Mouse (Mus musculus): ENCODE results near the gene Dlx4. TPM values are rescaled to one million over a fixed set of nuclear protein-coding genes. Genes with fewer than 3 reads are reported as not detected.

Gene Dlx4
- total RNA-seq (2017), result not detected in 2 replicates

DNA sequence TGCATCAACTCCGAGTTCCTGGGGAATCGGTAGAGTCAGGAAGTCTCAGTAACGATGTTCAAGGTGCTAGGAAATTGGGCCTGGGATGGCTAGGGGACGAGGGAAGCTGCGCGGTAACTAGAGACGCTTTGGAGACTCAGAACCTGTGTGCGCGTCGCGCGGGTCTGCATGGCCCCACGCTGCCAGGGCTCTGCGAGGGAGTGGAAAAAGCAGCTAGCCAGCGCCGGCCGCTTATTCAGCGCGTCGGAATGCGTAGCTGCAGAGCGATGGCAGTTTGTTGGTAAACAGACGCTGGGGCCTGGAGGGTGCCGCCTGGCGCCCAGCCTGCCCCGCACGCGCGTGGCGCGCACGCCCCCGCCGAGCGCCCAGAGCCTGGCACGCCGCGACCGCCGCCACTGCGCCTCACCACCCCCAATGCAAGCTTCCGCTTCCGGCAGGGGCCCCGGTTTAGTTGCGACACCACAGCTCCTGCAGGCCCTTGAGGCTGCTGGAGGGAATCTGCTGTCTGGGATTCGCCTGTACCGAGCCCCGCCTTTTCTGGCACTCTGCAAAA lies at the start of gene Dlx4:
Gene Dlx4 (minus strand): TSS at position 413 of the 553 bp plus-strand sequence.
- no peak for ATAC-seq (ENCODE audit: extremely low read depth, insufficient number of reproducible peaks, low FRiP score, poor library complexity, severe bottlenecking)

DNA sequence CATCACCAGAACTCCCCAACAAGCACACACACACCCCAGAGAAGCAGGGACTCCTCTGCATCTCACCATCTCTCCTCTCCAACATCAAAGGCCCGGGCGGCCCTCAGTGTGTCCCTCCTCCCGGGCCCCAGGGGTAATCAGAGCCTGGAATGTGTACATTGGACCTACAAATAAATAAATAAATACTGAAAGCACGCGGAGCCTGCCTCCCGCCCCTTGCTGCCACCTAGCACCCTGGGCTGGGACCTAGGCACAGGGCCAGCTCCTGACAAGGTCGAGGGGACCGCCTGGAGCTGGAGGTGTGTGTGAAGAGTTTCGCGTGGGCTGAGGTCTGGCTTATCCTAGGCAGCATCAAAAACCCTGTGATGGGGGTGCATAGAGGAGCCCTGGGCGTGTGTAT lies 43.8 kb upstream of the Dlx4 start:
- ATAC-seq (ENCODE audit: extremely low read depth, insufficient number of reproducible peaks, low FRiP score, poor library complexity, severe bottlenecking), result no peak

DNA sequence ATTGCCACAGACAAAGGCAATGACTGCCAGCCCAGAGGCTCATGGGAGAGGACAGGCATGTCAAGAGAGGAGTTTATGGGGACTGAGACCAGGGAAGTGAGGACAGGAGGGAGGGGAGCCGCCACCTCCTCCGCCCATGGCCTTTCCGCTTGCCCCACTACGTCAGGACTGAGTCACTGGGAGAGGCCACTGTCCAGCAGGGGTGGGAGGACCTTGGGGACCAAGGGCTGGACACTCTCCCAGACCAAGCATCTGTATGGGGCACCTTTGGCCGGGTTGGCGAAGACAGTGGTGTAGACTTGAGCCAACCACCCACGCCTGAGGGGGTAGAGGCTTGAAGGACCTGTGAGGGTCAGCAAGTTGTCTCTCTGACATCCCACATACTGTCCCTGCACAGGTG lies 40.8 kb upstream of the Dlx4 start:
- ATAC-seq (ENCODE audit: extremely low read depth, insufficient number of reproducible peaks, low FRiP score, poor library complexity, severe bottlenecking), result no peak

DNA sequence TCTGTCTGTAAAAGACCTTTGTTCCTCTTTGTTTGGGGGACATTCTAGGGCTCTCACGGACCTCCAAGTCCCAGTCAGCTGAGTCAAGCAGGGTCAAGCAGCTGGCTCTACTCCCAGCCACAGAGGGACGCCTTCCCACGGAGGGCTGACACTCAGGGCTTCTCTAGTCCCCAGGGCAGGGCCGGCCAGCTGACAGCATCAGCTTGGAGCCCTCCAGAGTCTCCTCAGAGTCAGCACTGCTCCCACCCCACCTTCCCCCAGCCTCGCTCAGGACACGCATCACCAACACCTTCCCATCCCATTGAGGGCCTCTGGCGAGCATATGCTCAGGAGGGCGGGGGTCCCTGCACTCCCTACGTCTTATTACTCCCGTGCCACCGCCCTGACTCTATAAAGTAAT lies 39.6 kb upstream of the Dlx4 start:
- no peak for ATAC-seq (ENCODE audit: extremely low read depth, insufficient number of reproducible peaks, low FRiP score, poor library complexity, severe bottlenecking)

DNA sequence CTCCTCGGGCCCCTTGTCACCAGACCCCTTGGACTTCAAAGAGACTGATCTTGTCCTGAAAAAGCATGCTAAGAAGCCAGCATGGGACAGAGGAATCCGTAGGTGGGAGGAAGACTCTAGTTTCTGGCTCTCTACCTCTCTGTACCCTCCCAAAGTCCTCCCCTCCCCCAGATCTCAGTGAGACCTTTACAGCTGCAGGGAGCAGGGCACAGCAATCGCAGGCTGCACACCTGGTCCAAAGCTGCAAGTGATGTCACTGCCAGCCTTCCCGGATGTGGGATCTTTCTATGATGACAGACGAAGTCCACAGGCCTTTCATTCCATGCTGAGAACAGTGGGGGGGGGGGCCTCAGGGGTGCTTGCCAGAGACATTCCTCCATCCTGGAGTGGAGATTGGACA lies 38.5 kb upstream of the Dlx4 start:
- ATAC-seq (ENCODE audit: extremely low read depth, insufficient number of reproducible peaks, low FRiP score, poor library complexity, severe bottlenecking), result no peak

DNA sequence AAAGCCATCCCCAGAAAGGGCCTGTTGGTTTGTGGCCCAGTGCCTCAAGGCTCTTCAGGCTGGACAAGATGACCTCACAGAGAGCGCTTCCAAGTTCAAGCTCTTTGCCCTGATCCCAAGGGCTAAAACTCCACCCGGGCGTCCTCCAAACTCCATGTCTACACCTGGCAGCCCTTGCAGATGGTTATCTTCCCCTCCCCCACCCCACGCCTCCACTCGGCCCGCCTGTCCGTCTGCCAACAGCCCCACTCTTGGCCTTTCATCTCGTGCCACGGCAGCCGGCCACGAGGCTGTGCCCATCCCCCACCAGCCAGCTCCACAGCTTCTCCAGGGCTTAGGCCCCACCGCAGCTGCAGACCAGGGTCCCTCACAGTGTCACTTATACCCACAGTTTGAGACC lies 33.2 kb upstream of the Dlx4 start:
- ATAC-seq (ENCODE audit: extremely low read depth, insufficient number of reproducible peaks, low FRiP score, poor library complexity, severe bottlenecking), result no peak

DNA sequence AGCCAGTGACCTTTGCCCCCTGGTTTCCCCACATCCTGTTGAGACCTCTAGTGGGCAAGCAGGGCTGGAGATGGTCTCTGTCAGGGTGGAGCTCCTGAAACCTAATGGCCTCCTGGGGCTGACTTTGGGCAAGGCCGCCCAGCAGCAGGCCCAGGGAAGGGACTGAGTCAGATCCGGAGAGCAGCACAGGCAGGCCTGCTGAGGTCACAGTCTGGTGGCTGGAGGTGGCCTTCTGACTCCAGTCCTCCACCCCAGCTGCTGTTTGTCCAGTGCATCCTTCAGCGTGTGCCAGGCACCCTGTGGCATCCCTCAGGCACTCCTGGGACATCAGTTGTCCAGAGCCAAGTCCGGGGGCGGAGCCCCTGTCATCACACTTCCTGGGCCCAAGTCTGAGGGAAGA lies 19.8 kb upstream of the Dlx4 start:
- no peak for ATAC-seq (ENCODE audit: extremely low read depth, insufficient number of reproducible peaks, low FRiP score, poor library complexity, severe bottlenecking)

DNA sequence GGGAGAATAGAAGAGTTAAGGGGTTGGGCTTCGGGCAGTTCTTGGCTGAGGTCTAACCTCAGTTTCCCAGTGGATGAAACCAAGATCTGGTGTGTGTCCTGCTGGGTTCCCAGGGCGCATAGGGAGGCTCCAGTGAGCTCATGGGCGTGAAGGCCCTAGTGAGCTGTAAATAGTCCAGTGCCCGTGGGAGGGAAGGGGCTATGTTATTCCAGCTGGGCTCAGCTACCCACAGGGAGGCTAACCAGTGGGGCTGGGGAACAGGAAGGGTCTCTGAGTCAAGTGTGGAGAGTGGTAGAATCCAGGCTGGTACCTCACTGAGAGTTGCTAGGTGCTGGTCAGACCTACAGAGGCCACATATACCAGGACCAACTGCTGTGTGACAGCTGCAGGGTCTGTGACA lies 15.6 kb upstream of the Dlx4 start:
- no peak for ATAC-seq (ENCODE audit: extremely low read depth, insufficient number of reproducible peaks, low FRiP score, poor library complexity, severe bottlenecking)

DNA sequence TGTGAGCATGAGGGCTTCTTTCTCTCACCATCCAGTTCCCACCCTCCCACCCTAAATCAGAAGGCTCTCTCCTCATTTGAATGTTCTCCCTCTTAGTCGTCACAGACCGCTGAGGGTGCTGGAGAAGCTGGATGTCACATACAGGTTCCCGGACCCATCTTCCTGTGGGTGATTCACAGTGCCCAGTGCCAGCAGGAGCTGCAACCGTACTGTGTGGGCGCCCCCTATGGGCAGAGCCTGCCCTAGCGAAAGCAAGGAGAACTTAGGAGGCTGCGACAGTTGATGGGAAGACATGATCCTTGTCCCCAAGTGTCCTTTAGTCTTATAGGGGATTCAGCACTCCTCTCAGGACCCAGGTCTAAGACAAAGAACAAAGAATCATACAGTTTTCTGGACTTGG lies 14.6 kb upstream of the Dlx4 start:
- no peak for ATAC-seq (ENCODE audit: extremely low read depth, insufficient number of reproducible peaks, low FRiP score, poor library complexity, severe bottlenecking)

DNA sequence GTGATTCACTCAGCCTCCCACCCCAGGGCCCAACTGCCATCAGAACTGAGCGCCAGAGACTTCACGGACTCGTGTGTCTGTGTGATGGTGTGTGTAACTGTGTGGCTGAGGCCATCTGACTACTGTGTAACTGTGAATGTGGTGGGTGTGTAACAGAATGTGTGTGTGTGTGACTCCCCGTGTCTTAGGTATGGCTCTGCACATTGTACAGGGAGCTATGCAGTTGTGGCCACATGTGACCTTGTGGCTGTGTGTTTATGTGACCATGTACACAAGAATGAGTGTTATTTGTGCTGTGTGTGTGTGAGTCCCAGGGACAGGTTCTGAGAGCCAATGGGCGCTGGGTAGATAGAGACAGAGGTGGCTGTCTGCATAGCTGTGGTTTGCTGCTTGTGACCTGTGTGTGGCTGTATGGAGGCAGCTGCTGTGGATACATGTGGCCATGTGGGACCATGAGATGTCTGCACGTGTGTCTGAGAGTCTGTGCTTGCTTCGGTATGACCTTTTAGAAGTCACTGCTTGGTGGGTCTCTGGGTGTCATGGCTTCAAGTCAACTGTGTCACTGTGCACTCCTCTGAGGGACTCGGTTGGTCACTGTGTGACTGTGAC lies 13.8 kb upstream of the Dlx4 start:
- ATAC-seq (ENCODE audit: extremely low read depth, insufficient number of reproducible peaks, low FRiP score, poor library complexity, severe bottlenecking), result no peak

DNA sequence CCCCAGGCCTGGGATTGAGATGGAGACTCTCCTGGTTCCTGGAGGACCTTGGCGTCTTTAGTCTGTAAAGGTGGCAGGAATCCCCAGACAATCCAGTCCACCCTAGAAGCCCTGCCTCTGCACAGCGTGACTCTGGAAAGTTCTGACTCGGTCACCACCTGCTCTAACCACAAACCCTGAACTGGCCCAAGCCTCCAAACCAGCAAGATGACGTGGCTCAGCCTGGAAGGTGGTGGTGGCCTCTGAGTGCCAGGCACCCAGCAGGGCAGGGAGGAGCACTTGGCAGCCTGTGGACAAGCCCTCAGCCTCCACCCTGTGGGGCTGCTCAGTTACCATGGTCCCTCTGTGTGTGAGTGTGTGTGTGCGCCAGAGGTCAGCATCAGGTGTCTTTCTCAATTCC lies 11.8 kb upstream of the Dlx4 start:
- ATAC-seq (ENCODE audit: extremely low read depth, insufficient number of reproducible peaks, low FRiP score, poor library complexity, severe bottlenecking), result no peak

DNA sequence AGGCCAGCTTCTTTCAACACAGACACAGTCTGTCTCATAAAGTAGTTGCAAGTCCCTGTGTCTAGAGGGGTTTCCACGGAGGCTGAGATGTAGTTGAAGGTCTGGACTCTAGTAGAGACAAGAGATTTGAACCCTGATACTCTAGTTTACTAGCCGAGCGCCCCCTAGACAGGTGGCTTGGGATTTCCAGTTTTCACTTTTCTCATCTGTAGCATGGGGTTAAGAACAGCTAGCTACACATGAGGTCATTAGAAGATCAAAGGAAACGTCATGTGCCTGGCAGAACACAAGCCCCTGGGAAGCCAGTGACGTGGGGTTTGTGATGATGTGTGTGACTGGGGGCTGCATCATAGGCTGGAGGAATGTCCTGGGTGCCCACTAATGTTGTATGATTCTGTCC lies 11.3 kb upstream of the Dlx4 start:
- ATAC-seq (ENCODE audit: extremely low read depth, insufficient number of reproducible peaks, low FRiP score, poor library complexity, severe bottlenecking), result no peak

DNA sequence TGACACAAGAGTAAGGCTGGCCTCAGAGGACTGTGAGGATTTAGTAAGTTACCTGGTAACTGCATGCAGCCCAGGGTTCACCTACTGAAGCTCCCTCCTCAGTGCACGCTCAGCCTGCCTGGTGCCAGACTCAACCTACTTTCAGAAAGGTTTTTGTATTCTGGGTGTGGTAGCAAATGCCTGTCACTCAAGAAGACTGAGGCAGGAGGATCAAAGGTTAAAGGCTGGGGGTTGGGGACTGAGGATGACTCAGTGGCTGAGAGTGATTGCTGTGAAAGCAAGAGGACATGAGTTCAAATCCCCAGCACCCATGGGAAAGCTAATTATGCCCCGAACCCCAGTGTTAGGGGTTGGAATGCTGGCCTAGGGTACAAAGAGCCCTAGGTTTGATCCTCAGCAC lies 9.4 kb upstream of the Dlx4 start:
- no peak for ATAC-seq (ENCODE audit: extremely low read depth, insufficient number of reproducible peaks, low FRiP score, poor library complexity, severe bottlenecking)

DNA sequence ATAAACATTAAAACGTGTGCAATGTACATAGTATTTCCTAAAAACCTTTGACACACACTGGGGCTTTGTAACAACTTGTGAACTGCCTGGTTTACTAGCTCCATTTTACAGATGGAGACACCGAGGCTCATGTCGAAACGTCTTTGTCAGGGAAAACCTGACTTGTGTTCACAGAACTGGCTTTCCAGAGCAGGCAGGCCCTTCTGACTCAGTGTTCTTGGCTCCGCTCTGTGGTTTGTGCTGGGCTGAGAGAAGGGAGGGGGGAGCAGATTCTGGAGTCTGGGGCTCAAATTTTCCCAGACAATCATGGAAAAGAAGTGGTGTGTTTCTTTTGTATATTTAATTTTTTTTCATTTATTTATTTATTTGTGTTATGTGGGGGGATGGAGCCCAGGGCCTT lies 7.6 kb upstream of the Dlx4 start:
- ATAC-seq (ENCODE audit: extremely low read depth, insufficient number of reproducible peaks, low FRiP score, poor library complexity, severe bottlenecking), result no peak

DNA sequence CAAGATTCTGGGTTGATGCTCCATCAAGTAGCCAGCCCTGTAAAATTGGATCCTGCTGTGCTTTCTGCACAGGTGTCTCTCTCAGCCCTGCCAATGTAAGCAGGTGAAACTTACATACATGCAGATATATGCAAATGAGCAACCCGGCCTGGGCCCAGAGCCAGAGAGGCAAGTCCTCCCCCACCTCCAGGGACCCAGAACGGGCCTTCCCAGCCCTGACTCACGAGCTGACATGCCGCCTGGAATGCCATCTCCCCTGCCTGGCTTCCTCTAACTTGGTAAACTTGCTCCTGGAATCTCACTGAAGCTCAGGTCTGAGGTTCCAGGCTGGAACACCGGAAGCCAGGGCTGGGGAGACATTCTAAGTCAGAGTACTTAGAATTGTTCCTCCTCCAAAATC lies 7.1 kb upstream of the Dlx4 start:
- ATAC-seq (ENCODE audit: extremely low read depth, insufficient number of reproducible peaks, low FRiP score, poor library complexity, severe bottlenecking), result no peak

DNA sequence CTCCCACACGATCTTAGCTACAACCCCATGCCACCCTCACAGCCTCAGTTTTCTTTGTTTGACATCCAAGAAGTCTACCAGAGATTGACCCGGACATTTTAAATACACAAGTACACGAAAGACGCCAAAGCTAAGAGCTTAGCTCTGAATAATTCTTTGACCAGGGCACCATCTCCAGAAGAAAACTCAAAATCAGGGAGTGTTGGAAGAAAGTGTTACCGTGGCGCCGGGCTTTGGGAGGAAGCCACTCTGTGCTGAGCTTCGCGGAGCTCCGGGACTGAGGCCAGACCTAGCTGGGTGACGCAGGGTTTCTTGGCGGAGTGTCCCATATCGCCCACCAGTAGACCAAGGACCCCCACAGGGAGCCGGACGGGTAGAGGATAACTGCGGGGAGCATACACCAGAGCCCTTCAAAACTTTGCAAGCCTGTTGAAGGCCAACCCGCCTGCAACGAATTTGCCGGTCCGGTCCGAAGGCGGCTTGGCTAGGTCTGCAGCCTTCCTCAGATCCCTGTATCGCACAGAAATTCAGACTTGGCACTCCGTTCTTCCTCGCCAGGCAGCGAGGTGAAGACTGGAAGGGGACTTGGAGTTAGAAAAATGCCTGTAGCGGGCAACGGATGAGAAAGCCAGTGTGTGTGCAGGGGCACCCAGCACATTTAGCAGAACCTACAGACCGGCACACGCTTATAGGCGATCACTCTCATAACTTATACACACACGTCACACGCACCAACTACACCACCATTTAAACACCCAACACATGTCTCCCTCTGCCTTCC lies 4.4 kb upstream of the Dlx4 start:
- no peak for ATAC-seq (ENCODE audit: extremely low read depth, insufficient number of reproducible peaks, low FRiP score, poor library complexity, severe bottlenecking)

DNA sequence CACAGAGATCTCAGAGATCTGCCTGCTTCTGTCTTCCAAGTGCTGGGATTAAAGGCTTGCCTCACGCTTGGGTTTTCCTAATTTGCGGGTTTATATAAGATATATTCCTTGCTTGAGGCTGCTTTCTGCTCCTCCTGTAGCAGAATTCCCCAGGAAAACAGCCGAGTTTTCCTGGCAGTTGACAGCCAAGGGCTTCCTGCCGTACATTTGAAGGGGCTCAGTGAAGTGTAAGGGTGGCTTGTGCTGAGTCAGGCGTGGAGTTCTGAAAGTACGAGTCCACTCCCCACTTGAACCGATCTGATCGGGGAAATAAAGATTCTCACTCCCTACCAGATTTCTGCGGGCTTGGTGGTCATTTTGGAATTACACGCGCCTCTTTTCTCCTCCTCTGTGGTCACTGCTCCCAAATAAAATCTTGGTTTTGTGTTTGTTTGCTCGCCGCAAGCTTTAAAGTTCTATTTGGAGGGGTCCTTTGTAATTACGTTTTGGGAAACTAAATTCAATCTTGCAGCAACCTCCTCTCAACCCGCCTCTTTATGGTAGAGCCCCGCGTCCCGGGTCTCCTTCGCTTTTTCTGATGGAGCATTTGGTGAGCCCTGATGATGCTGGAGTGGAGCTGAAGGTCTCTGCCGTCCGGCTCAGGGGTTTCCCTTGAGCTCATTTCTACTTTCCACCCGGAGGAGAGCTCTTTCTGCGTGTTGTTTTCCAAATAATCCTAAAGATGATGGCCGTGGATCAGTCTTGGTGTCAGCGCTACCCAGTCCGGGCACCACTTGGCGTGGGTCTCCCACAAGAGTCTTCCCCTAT lies 3.6 kb upstream of the Dlx4 start:
- ATAC-seq (ENCODE audit: extremely low read depth, insufficient number of reproducible peaks, low FRiP score, poor library complexity, severe bottlenecking), result no peak

DNA sequence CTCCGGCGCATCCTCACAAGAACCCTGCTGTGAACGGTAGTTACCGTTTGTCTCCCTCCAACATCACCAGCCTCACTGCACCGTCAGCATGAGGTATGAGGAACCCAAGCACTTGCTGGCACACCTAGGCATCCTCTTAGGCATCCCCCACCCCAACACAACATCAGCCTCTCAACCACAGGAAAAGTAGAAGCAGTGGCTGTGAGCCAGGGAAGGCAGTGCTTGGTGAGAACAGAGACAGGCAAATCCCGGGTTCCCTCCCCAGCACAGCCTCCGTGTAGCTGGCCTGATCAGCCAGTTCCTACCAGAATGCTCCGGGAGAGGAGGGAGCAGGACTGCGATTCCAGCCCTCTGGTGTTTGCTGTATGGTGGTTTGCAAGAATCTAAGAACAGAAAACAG lies 2.7 kb upstream of the Dlx4 start:
- no peak for ATAC-seq (ENCODE audit: extremely low read depth, insufficient number of reproducible peaks, low FRiP score, poor library complexity, severe bottlenecking)

DNA sequence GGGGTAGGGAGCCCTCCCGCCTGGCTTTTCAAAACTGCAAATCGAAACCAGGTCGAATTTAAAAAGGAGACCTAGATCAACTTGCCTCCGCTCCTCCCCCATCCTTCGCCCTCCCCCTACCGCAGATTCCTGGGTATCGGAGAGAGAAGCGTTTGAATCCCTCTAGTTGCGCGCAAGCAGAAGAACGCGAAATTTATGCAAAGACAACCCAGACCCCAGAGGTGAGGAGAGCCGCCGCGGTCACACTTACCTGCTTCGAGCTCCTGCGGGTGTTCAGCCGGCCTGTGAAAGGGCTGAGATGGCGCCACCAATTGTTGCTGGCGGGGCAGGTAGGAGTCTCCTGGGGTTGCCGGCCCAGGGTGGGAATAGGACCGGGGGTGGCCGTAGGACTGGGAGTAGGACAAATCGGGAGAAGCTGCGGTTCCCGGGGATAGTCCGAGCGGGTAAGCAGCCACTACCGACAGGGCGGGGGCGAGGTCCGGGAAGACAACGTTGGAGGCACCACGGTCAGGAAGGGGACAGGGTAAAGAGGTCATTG lies 1.0 kb downstream of the Dlx4 start:
- ATAC-seq (ENCODE audit: extremely low read depth, insufficient number of reproducible peaks, low FRiP score, poor library complexity, severe bottlenecking), result no peak

All from neutrophil, adult 5-6 weeks (primary cell).